Mouse (Mus musculus): ENCODE measurements around the gene Zfp651. TPM values are rescaled to one million over a fixed set of nuclear protein-coding genes. Genes with fewer than 3 reads are reported as not detected.

The Zfp651 gene
- polyA plus RNA-seq, 1 experiment from 2014 or later: 8.0 TPM

- ATAC-seq (ENCODE audit: low FRiP score, low TSS enrichment): peak; percentile 67
- Histone ChIP-seq H3K36me3 (ENCODE audit: control insufficient read depth, insufficient read depth, low read length) (peaks cover 7% of the 10 kb centered on the region; the same call in 1 of the 2 replicates), H3K9me3 (ENCODE audit: control insufficient read depth, low read length) (no peaks in the 10 kb centered on the region), H3K27ac (replicated peaks) (peak overlapping the region; percentile 92), H3K9ac (ENCODE audit: low read length) (peak overlapping the region; percentile 89), H3K27me3 (ENCODE audit: control insufficient read depth, insufficient read depth, low read length) (no peaks in the 10 kb centered on the region), H3K4me2 (replicated peaks; ENCODE audit: low read depth) (peak overlapping the region; percentile 96), H3K4me1 (replicated peaks; ENCODE audit: control insufficient read depth, insufficient read depth) (0 out of 2 replicates have a peak, but pooled peaks cover 8% of the 10 kb centered on the region), H3K4me3 (ENCODE audit: low read depth, low read length) (peak overlapping the region; percentile 73)
- WGBS: 2% methylated on average over 43 of the region's 43 CpGs
- peak; percentile 77 for DNase-seq (ENCODE audit: low spot score)
- TF ChIP-seq EP300 (optimal IDR thresholded peaks at IDR 0.05): no peak
- TF ChIP-seq CTCF (IDR thresholded peaks at IDR 0.05; ENCODE audit: low read depth): no peak
These were observed 1.4 kb downstream of the Zfp651 start for GRCm38 (mm10) chr9:121760271-121761090.

- Histone ChIP-seq H3K4me3 (ENCODE audit: low read depth, low read length) (peak overlapping the region; percentile 73; the same call in 1 of the 2 replicates), H3K9me3 (ENCODE audit: control insufficient read depth, low read length) (no peaks in the 10 kb centered on the region), H3K27ac (replicated peaks) (peak overlapping the region; percentile 92), H3K9ac (ENCODE audit: low read length) (peak overlapping the region; percentile 89; the same call in 1 of the 2 replicates), H3K27me3 (ENCODE audit: control insufficient read depth, insufficient read depth, low read length) (no peaks in the 10 kb centered on the region), H3K4me1 (replicated peaks; ENCODE audit: control insufficient read depth, insufficient read depth) (0 out of 2 replicates have a peak, but pooled peaks cover 8% of the 10 kb centered on the region), H3K36me3 (ENCODE audit: control insufficient read depth, insufficient read depth, low read length) (peaks cover 7% of the 10 kb centered on the region; the same call in 1 of the 2 replicates), H3K4me2 (replicated peaks; ENCODE audit: low read depth) (peak overlapping the region; percentile 96)
- 37% methylated on average over 10 of the region's 10 CpGs for WGBS
- DNase-seq (ENCODE audit: low spot score): peak; percentile 47
- no peak for ATAC-seq (ENCODE audit: low FRiP score, low TSS enrichment)
- TF ChIP-seq EP300 (optimal IDR thresholded peaks at IDR 0.05): no peak
- no peak for TF ChIP-seq CTCF (IDR thresholded peaks at IDR 0.05; ENCODE audit: low read depth)
These were observed 2.0 kb downstream of the Zfp651 start for GRCm38 (mm10) chr9:121761091-121761665.

GRCm38 (mm10) chr9:121761787-121762186 is 2.7 kb downstream of the Zfp651 start:
- H3K9ac ChIP-seq (ENCODE audit: low read length): no peak overlapping the region; the same call in 1 of the 2 replicates
- no peak for ATAC-seq (ENCODE audit: low FRiP score, low TSS enrichment)
- H3K4me1 ChIP-seq (replicated peaks; ENCODE audit: control insufficient read depth, insufficient read depth): 0 out of 2 replicates have a peak, but pooled peaks cover 8% of the 10 kb centered on the region
- DNase-seq (ENCODE audit: low spot score): no peak
- peaks cover 6% of the 10 kb centered on the region; the same call in 1 of the 2 replicates for H3K36me3 ChIP-seq (ENCODE audit: control insufficient read depth, insufficient read depth, low read length)
- no peak overlapping the region for H3K4me2 ChIP-seq (replicated peaks; ENCODE audit: low read depth)
- H3K4me3 ChIP-seq (ENCODE audit: low read depth, low read length): no peak overlapping the region
- H3K9me3 ChIP-seq (ENCODE audit: control insufficient read depth, low read length): no peaks in the 10 kb centered on the region
- 76% methylated on average over 8 of the region's 8 CpGs for WGBS
- no peaks in the 10 kb centered on the region for H3K27me3 ChIP-seq (ENCODE audit: control insufficient read depth, insufficient read depth, low read length)
- TF ChIP-seq EP300 (optimal IDR thresholded peaks at IDR 0.05) (no peak), CTCF (IDR thresholded peaks at IDR 0.05; ENCODE audit: low read depth) (no peak)
- no peak overlapping the region; the same call in 1 of the 2 replicates for H3K27ac ChIP-seq (replicated peaks)

GRCm38 (mm10) chr9:121762248-121762647 is 3.1 kb downstream of the Zfp651 start:
- Histone ChIP-seq H3K9me3 (ENCODE audit: control insufficient read depth, low read length) (no peaks in the 10 kb centered on the region), H3K36me3 (ENCODE audit: control insufficient read depth, insufficient read depth, low read length) (peaks cover 4% of the 10 kb centered on the region; the same call in 1 of the 2 replicates), H3K4me2 (replicated peaks; ENCODE audit: low read depth) (no peak overlapping the region), H3K4me1 (replicated peaks; ENCODE audit: control insufficient read depth, insufficient read depth) (0 out of 2 replicates have a peak, but pooled peaks cover 8% of the 10 kb centered on the region), H3K9ac (ENCODE audit: low read length) (no peak overlapping the region; the same call in 1 of the 2 replicates), H3K4me3 (ENCODE audit: low read depth, low read length) (no peak overlapping the region), H3K27ac (replicated peaks) (no peak overlapping the region), H3K27me3 (ENCODE audit: control insufficient read depth, insufficient read depth, low read length) (no peaks in the 10 kb centered on the region)
- WGBS: 79% methylated on average over 10 of the region's 10 CpGs
- TF ChIP-seq CTCF (IDR thresholded peaks at IDR 0.05; ENCODE audit: low read depth) (no peak), EP300 (optimal IDR thresholded peaks at IDR 0.05) (no peak)
- DNase-seq (ENCODE audit: low spot score): no peak
- no peak for ATAC-seq (ENCODE audit: low FRiP score, low TSS enrichment)

- ATAC-seq (ENCODE audit: low FRiP score, low TSS enrichment): no peak
These were observed 3.6 kb downstream of the Zfp651 start for GRCm38 (mm10) chr9:121762761-121763160.

More at GRCm38 (mm10) chr9:121762761-121763160, 3.6 kb downstream of the Zfp651 start:
- DNase-seq (ENCODE audit: low spot score): no peak
- no peak overlapping the region for H3K4me2 ChIP-seq (replicated peaks; ENCODE audit: low read depth)
- no peak overlapping the region for H3K27ac ChIP-seq (replicated peaks)
- H3K4me3 ChIP-seq (ENCODE audit: low read depth, low read length): no peak overlapping the region
- 0 out of 2 replicates have a peak, but pooled peaks cover 8% of the 10 kb centered on the region for H3K4me1 ChIP-seq (replicated peaks; ENCODE audit: control insufficient read depth, insufficient read depth)
- TF ChIP-seq EP300 (optimal IDR thresholded peaks at IDR 0.05) (no peak), CTCF (IDR thresholded peaks at IDR 0.05; ENCODE audit: low read depth) (no peak)
- WGBS: 93% methylated on average over 25 of the region's 25 CpGs
- H3K27me3 ChIP-seq (ENCODE audit: control insufficient read depth, insufficient read depth, low read length): no peaks in the 10 kb centered on the region
- H3K9me3 ChIP-seq (ENCODE audit: control insufficient read depth, low read length): no peaks in the 10 kb centered on the region
- H3K9ac ChIP-seq (ENCODE audit: low read length): no peak overlapping the region
- peaks cover 4% of the 10 kb centered on the region; the same call in 1 of the 2 replicates for H3K36me3 ChIP-seq (ENCODE audit: control insufficient read depth, insufficient read depth, low read length)
